Mouse (Mus musculus) myocyte (in vitro differentiated cells): ENCODE measurements at regions not wholly inside any gene's neighbourhood (a gene's known extent, or its start where the extent isn't known, plus 50 kb on each side); places are given as distances from the start of the nearest gene placed in this dataset.

Experiments
- CEBPB ChIP-seq: IDR thresholded peaks from 2 replicates; pipeline ENCODE4 v1.6.1; 2011; ENCODE audit warnings: mild to moderate bottlenecking, moderate library complexity; ENCODE audit not compliant: poor library complexity, insufficient read depth, severe bottlenecking
- E2F4 ChIP-seq: IDR thresholded peaks from one replicate; pipeline ENCODE4 v1.6.1; 2011; ENCODE audit warnings: mild to moderate bottlenecking, control low read depth, moderate library complexity; ENCODE audit not compliant: insufficient read depth
- MAX ChIP-seq: IDR thresholded peaks from one replicate; pipeline ENCODE4 v1.6.1; 2011; ENCODE audit warnings: low read depth, mild to moderate bottlenecking, control low read depth
- MYOD1 ChIP-seq, 3 experiments: IDR thresholded peaks; one replicate each; pipeline ENCODE4 v1.6.1; 2011; ENCODE audit warnings: control low read depth in 2 of 3, low read depth in 2 of 3, mild to moderate bottlenecking in 2 of 3, moderate library complexity in 1 of 3; ENCODE audit not compliant: insufficient read length in 2 of 3, control insufficient read depth in 1 of 3
- MYOG ChIP-seq, 3 experiments: IDR thresholded peaks; one replicate each; pipeline ENCODE4 v1.6.1; 2011; ENCODE audit warnings: control low read depth in 2 of 3, low read depth in 2 of 3, mild to moderate bottlenecking in 2 of 3; ENCODE audit not compliant: insufficient read length in 2 of 3, control insufficient read depth in 1 of 3, insufficient read depth in 1 of 3
- POLR2A ChIP-seq: IDR thresholded peaks from one replicate; pipeline ENCODE4 v1.6.1; 2011; ENCODE audit warnings: low read depth, mild to moderate bottlenecking, control low read depth, moderate library complexity; ENCODE audit not compliant: insufficient read length
- POLR2AphosphoS2 ChIP-seq: IDR thresholded peaks from one replicate; pipeline ENCODE4 v1.6.1; 2011; ENCODE audit warnings: low read depth, control low read depth; ENCODE audit not compliant: insufficient read length
- REST ChIP-seq: IDR thresholded peaks from one replicate; pipeline ENCODE4 v1.6.1; 2011; ENCODE audit warnings: mild to moderate bottlenecking, control low read depth, moderate library complexity; ENCODE audit not compliant: insufficient read depth, insufficient read length
- SRF ChIP-seq: IDR thresholded peaks from one replicate; pipeline ENCODE4 v1.6.1; 2011; ENCODE audit warnings: low read depth; ENCODE audit not compliant: control insufficient read depth, insufficient read length
- TCF12 ChIP-seq: IDR thresholded peaks from one replicate; pipeline ENCODE4 v1.6.1; 2011; ENCODE audit warnings: mild to moderate bottlenecking, control low read depth; ENCODE audit not compliant: poor library complexity, insufficient read depth, severe bottlenecking
- TCF3 ChIP-seq: IDR thresholded peaks from one replicate; pipeline ENCODE4 v1.6.1; 2011; ENCODE audit warnings: low read depth, control low read depth; ENCODE audit not compliant: insufficient read length
- USF1 ChIP-seq: IDR thresholded peaks from one replicate; pipeline ENCODE4 v1.6.1; 2011; ENCODE audit warnings: low read depth, mild to moderate bottlenecking, control low read depth, moderate library complexity

- TF ChIP-seq TCF12 (no peak), USF1 (no peak), POLR2A (no peak), MAX (no peak), E2F4 (no peak), SRF (no peak), MYOG (IDR thresholded peaks at IDR 0.05; ENCODE audit: control insufficient read depth in 1 of 3, insufficient read depth in 1 of 3, insufficient read length in 2 of 3, low read depth in 2 of 3) (no peak), CEBPB (no peak), POLR2AphosphoS2 (no peak), MYOD1 (IDR thresholded peaks at IDR 0.05; ENCODE audit: control insufficient read depth in 1 of 3, insufficient read length in 2 of 3, low read depth in 2 of 3) (no peak), TCF3 (no peak), REST (no peak)
Measured at GRCm38 (mm10) chr2:84222049-84222448, 203.2 kb downstream of the Calcrl start.
